Mouse (Mus musculus) testis, adult 2 months (tissue): ENCODE measurements around the gene Mblac2. TPM values are rescaled to one million over a fixed set of nuclear protein-coding genes. Genes with fewer than 3 reads are reported as not detected.
"Not testable (repeated sequence)": the region's sequence is repeated elsewhere in the genome, so short reads cannot be mapped to it uniquely, and the experiment has no call there.

Experiments
- H3K27ac ChIP-seq: fragments of 200-500 bp; 2 replicates; pipeline ENCODE4 v1.5.1; 2012; ENCODE audit warnings: low read depth, low read length; ENCODE audit not compliant: control insufficient read depth, insufficient read depth
- H3K27me3 ChIP-seq: fragments of 200-500 bp; 2 replicates; pipeline ENCODE4 v1.6.1; 2012; ENCODE audit warnings: mild to moderate bottlenecking, low read length, moderate library complexity; ENCODE audit not compliant: control insufficient read depth, insufficient read depth
- H3K36me3 ChIP-seq: fragments of 200-500 bp; 2 replicates; pipeline ENCODE4 v1.6.1; 2012; ENCODE audit warnings: mild to moderate bottlenecking, low read length; ENCODE audit not compliant: control insufficient read depth, insufficient read depth
- H3K4me1 ChIP-seq: fragments of 200-500 bp; 2 replicates; pipeline ENCODE4 v1.6.1; 2012; ENCODE audit warnings: low read length; ENCODE audit not compliant: control insufficient read depth, insufficient read depth
- H3K4me3 ChIP-seq: fragments of 200-500 bp; 2 replicates; pipeline ENCODE4 v1.5.1; 2012; ENCODE audit warnings: low read depth, mild to moderate bottlenecking, low read length, moderate library complexity, mixed read lengths; ENCODE audit not compliant: control insufficient read depth
- CTCF ChIP-seq: fragments of 200-500 bp; IDR thresholded peaks from 2 replicates; pipeline ENCODE4 v1.5.1; 2012; ENCODE audit warnings: low read depth, mild to moderate bottlenecking, inconsistent platforms, low read length, moderate library complexity; ENCODE audit not compliant: control insufficient read depth, insufficient read depth, insufficient replicate concordance
- POLR2A ChIP-seq: fragments of 200-500 bp; IDR thresholded peaks from 2 replicates; pipeline ENCODE4 v1.6.1; 2012; ENCODE audit warnings: low read depth, mild to moderate bottlenecking, inconsistent platforms, low read length, moderate library complexity; ENCODE audit not compliant: control insufficient read depth
- polyA plus RNA-seq: library from polyadenylated mRNA; depleted of rRNA; stranded (reverse); fragments of >200 nt; gene quantifications from 2 replicates; pipeline ENCODE4 v1.2.3, GENCODE M21; 2012

The Mblac2 gene
- polyA plus RNA-seq, 1 experiment: 3.3 TPM

- Histone ChIP-seq H3K36me3 (no peaks in the 10 kb centered on the region), H3K27me3 (no peaks in the 10 kb centered on the region), H3K4me1 (peaks cover 13% of the 10 kb centered on the region), H3K27ac (no peak overlapping the region), H3K4me3 (no peak overlapping the region)
- TF ChIP-seq POLR2A: no peak
- no peak for TF ChIP-seq CTCF
Observed at GRCm38 (mm10) chr13:81709805-81710204, 1.3 kb upstream of the Mblac2 start.

- Histone ChIP-seq H3K4me3 (peak overlapping the region; percentile 84), H3K4me1 (peaks cover 13% of the 10 kb centered on the region), H3K27ac (0 out of 2 replicates have a peak overlapping the region, but pooled peaks have one; percentile 9), H3K27me3 (no peaks in the 10 kb centered on the region), H3K36me3 (no peaks in the 10 kb centered on the region)
- TF ChIP-seq CTCF: no peak
- no peak for TF ChIP-seq POLR2A
Observed at GRCm38 (mm10) chr13:81710266-81710665, 875 bp upstream of the Mblac2 start.

GRCm38 (mm10) chr13:81711546-81712371 lies 618 bp downstream of the Mblac2 start:
- H3K4me3 ChIP-seq: peak overlapping the region; percentile 84
- H3K27me3 ChIP-seq: no peaks in the 10 kb centered on the region
- no peak for TF ChIP-seq POLR2A
- no peak for TF ChIP-seq CTCF
- peaks cover 13% of the 10 kb centered on the region for H3K4me1 ChIP-seq
- H3K27ac ChIP-seq: peak overlapping the region; percentile 46
- H3K36me3 ChIP-seq: no peaks in the 10 kb centered on the region

GRCm38 (mm10) chr13:81713896-81714295 lies 2.8 kb downstream of the Mblac2 start:
- Histone ChIP-seq H3K4me3 (no peak overlapping the region), H3K27ac (no peak overlapping the region), H3K36me3 (no peaks in the 10 kb centered on the region), H3K27me3 (no peaks in the 10 kb centered on the region), H3K4me1 (peaks cover 13% of the 10 kb centered on the region)
- no peak for TF ChIP-seq CTCF
- TF ChIP-seq POLR2A: no peak

GRCm38 (mm10) chr13:81728141-81728540 lies 17.0 kb downstream of the Mblac2 start:
- H3K4me1 ChIP-seq, H3K36me3 ChIP-seq, H3K27ac ChIP-seq, H3K27me3 ChIP-seq, H3K4me3 ChIP-seq: not testable (repeated sequence)

- no peak for TF ChIP-seq CTCF
- TF ChIP-seq POLR2A: no peak
- H3K4me3 ChIP-seq: no peak overlapping the region
- H3K36me3 ChIP-seq: no peaks in the 10 kb centered on the region
- no peaks in the 10 kb centered on the region for H3K4me1 ChIP-seq
- no peaks in the 10 kb centered on the region for H3K27me3 ChIP-seq
- H3K27ac ChIP-seq: no peak overlapping the region
Observed at GRCm38 (mm10) chr13:81729102-81729501, 18.0 kb downstream of the Mblac2 start.

GRCm38 (mm10) chr13:81730362-81730761 lies 19.2 kb downstream of the Mblac2 start:
- Histone ChIP-seq H3K4me1 (no peaks in the 10 kb centered on the region), H3K4me3 (no peak overlapping the region), H3K36me3 (no peaks in the 10 kb centered on the region), H3K27me3 (no peaks in the 10 kb centered on the region), H3K27ac (no peak overlapping the region)
- no peak for TF ChIP-seq POLR2A
- no peak for TF ChIP-seq CTCF

GRCm38 (mm10) chr13:81736606-81737005 lies 25.5 kb downstream of the Mblac2 start:
- no peak overlapping the region for H3K4me3 ChIP-seq
- no peaks in the 10 kb centered on the region for H3K36me3 ChIP-seq
- H3K27ac ChIP-seq: no peak overlapping the region
- no peaks in the 10 kb centered on the region for H3K4me1 ChIP-seq
- no peak for TF ChIP-seq POLR2A
- TF ChIP-seq CTCF: no peak
- no peaks in the 10 kb centered on the region for H3K27me3 ChIP-seq
